Mouse (Mus musculus) bone marrow macrophage, adult 2 months (primary cell): ENCODE data around the gene Slc12a4. TPM values are rescaled to one million over a fixed set of nuclear protein-coding genes. Genes with fewer than 3 reads are reported as not detected.

Source experiments
- H3K27ac ChIP-seq: 2 replicates; pipeline ENCODE4 v1.5.1; 2012; ENCODE audit warnings: low read depth, low read length; ENCODE audit not compliant: insufficient read depth
- H3K4me1 ChIP-seq: 2 replicates; pipeline ENCODE4 v1.6.1; 2012; ENCODE audit warnings: low read length; ENCODE audit not compliant: control insufficient read depth, insufficient read depth
- H3K4me3 ChIP-seq: 2 replicates; pipeline ENCODE4 v1.5.1; 2012; ENCODE audit warnings: mild to moderate bottlenecking, low read length, moderate library complexity; ENCODE audit not compliant: insufficient read depth
- CTCF ChIP-seq: IDR thresholded peaks from 2 replicates; pipeline ENCODE4 v1.5.1; 2012; ENCODE audit warnings: low read depth, mild to moderate bottlenecking, low read length, moderate library complexity
- POLR2A ChIP-seq: IDR thresholded peaks from 2 replicates; pipeline ENCODE4 v1.6.1; 2012; ENCODE audit warnings: mild to moderate bottlenecking, low read depth, low read length, borderline replicate concordance
- polyA plus RNA-seq: library from polyadenylated mRNA; stranded (reverse); fragments of >200 nt; gene quantifications from 2 replicates; pipeline ENCODE4 v1.2.4, GENCODE M21; 2012; ENCODE audit not compliant: missing spikeins, insufficient read depth, insufficient read length

The Slc12a4 gene
- polyA plus RNA-seq, 1 experiment = 27.5 TPM

- TF ChIP-seq CTCF = no peak
- Histone ChIP-seq H3K4me1 (no peaks in the 10 kb centered on the region), H3K4me3 (no peak overlapping the region), H3K27ac (no peak overlapping the region)
Measured at GRCm38 (mm10) chr8:105971019-105971720, 5.3 kb upstream of the Slc12a4 start.

GRCm38 (mm10) chr8:105969367-105969766 lies 3.5 kb upstream of the Slc12a4 start:
- no peak overlapping the region for H3K4me3 ChIP-seq
- H3K4me1 ChIP-seq = peaks cover 5% of the 10 kb centered on the region; the same call in 1 of the 2 replicates
- H3K27ac ChIP-seq = no peak overlapping the region
- TF ChIP-seq POLR2A (no peak), CTCF (no peak)

- Histone ChIP-seq H3K4me1 (peaks cover 5% of the 10 kb centered on the region; the same call in 1 of the 2 replicates), H3K4me3 (no peak overlapping the region; the same call in 1 of the 2 replicates), H3K27ac (no peak overlapping the region)
- no peak for TF ChIP-seq CTCF
- TF ChIP-seq POLR2A = no peak
Measured at GRCm38 (mm10) chr8:105966692-105967311, 905 bp upstream of the Slc12a4 start.

GRCm38 (mm10) chr8:105965266-105965904 lies 512 bp downstream of the Slc12a4 start:
- H3K27ac ChIP-seq = no peak overlapping the region
- peak overlapping the region; percentile 88 for H3K4me3 ChIP-seq
- peaks cover 5% of the 10 kb centered on the region; the same call in 1 of the 2 replicates for H3K4me1 ChIP-seq
- TF ChIP-seq POLR2A (no peak), CTCF (no peak)

- Histone ChIP-seq H3K27ac (no peak overlapping the region), H3K4me1 (peaks cover 5% of the 10 kb centered on the region; the same call in 1 of the 2 replicates), H3K4me3 (peak overlapping the region; percentile 88)
- no peak for TF ChIP-seq CTCF
- TF ChIP-seq POLR2A = no peak
Measured at GRCm38 (mm10) chr8:105964506-105965265, 1.2 kb downstream of the Slc12a4 start.

GRCm38 (mm10) chr8:105961536-105961935 lies 4.4 kb downstream of the Slc12a4 start:
- peaks cover 15% of the 10 kb centered on the region for H3K4me1 ChIP-seq
- H3K27ac ChIP-seq = no peak overlapping the region

GRCm38 (mm10) chr8:105961101-105961500 lies 4.8 kb downstream of the Slc12a4 start:
- H3K27ac ChIP-seq = no peak overlapping the region
- H3K4me1 ChIP-seq = peaks cover 15% of the 10 kb centered on the region
- H3K4me3 ChIP-seq = no peak overlapping the region

More at GRCm38 (mm10) chr8:105961536-105961935, 4.4 kb downstream of the Slc12a4 start:
- TF ChIP-seq CTCF = no peak
- TF ChIP-seq POLR2A = no peak
- no peak overlapping the region for H3K4me3 ChIP-seq

GRCm38 (mm10) chr8:105959350-105959749 lies 6.5 kb downstream of the Slc12a4 start:
- Histone ChIP-seq H3K4me3 (no peak overlapping the region), H3K4me1 (peaks cover 10% of the 10 kb centered on the region), H3K27ac (no peak overlapping the region)
- TF ChIP-seq CTCF (no peak), POLR2A (no peak)

More at GRCm38 (mm10) chr8:105961101-105961500, 4.8 kb downstream of the Slc12a4 start:
- no peak for TF ChIP-seq CTCF
- TF ChIP-seq POLR2A = no peak

- H3K4me3 ChIP-seq = no peak overlapping the region
- H3K4me1 ChIP-seq = peaks cover 10% of the 10 kb centered on the region
- no peak overlapping the region for H3K27ac ChIP-seq
- TF ChIP-seq POLR2A = no peak
- no peak for TF ChIP-seq CTCF
Measured at GRCm38 (mm10) chr8:105957813-105958212, 8.1 kb downstream of the Slc12a4 start.
